Mouse (Mus musculus): ENCODE data around the gene Cdc26. TPM values are rescaled to one million over a fixed set of nuclear protein-coding genes. Genes with fewer than 3 reads are reported as not detected.

Gene Cdc26
- total and polyA plus RNA-seq, 3 experiments: 78.2 to 258 (median 125) TPM

DNA sequence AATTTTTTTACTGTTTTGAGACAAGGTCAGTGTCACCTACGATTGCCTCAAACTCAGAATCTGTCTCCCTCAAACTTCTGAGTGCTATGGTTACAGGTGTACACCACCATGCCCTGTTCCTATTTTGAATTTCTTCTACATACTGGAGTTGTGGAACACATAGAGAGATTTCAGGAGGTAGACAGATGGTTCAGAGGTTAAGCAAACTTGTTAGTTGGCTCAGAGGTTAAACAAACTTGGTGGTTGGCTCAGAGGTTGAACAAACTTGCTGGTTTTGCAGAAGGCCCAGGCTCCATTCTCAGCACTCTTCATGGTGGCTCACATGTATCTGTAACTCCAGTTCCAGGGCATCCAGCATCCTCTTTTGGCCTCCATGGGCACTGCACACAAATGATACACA, 24.3 kb downstream of the Cdc26 start:
- peaks cover 16 to 51% of the 10 kb centered on the region in 2 experiments for H3K36me3 ChIP-seq (replicated peaks in 1 of 2; ENCODE audit: control insufficient read depth in 1 of 2, insufficient read depth in 1 of 2, low read length in 1 of 2)
- no peaks in the 10 kb centered on the region for H3K4me1 ChIP-seq (ENCODE audit: control insufficient read depth in 1 of 2, insufficient read depth in 2 of 2)
- no peaks in the 10 kb centered on the region for H3K9me3 ChIP-seq (replicated peaks; ENCODE audit: low read length)
- no peak overlapping the region for H3K9ac ChIP-seq (ENCODE audit: insufficient read depth, low read depth)
- no peak overlapping the region for H3K4me3 ChIP-seq (replicated peaks in 1 of 3; ENCODE audit: low read depth in 2 of 3, low read length in 2 of 3, poor library complexity in 1 of 3)
- DNase-seq (ENCODE audit: extremely low read depth): no peak
- no peaks in the 10 kb centered on the region for H3K27me3 ChIP-seq (replicated peaks)
- dilution Hi-C loops (cut with MboI; ENCODE audit: extremely low pct_ligation_motif_present, extremely low pct_unique_long_range_greater_than_20kb, low sequenced_read_pairs): no loop called here
- TF ChIP-seq BHLHE40 (IDR thresholded peaks at IDR 0.05; ENCODE audit: low read depth, low read length) (no peak), EP300 (IDR thresholded peaks at IDR 0.05; ENCODE audit: low read length) (no peak)
- in situ Hi-C loops (cut with MboI; ENCODE audit: low pct_ligation_motif_present, low pct_unique_long_range_greater_than_20kb, low sequenced_read_pairs): no loop called here
- H3K79me2 ChIP-seq (replicated peaks; ENCODE audit: control insufficient read depth, extremely low read depth, insufficient read depth, poor library complexity, severe bottlenecking): no peaks in the 10 kb centered on the region; the same call in 1 of the 2 replicates
- H3K4me2 ChIP-seq (ENCODE audit: insufficient read depth, low read depth, poor library complexity, severe bottlenecking): no peak overlapping the region
- no peak overlapping the region for H3K27ac ChIP-seq (ENCODE audit: insufficient read depth, low read depth)

- H3K36me3 ChIP-seq (replicated peaks in 1 of 2; ENCODE audit: control insufficient read depth in 1 of 2, insufficient read depth in 1 of 2, low read length in 1 of 2): peaks cover 16 to 47% of the 10 kb centered on the region in 2 experiments
- dilution Hi-C loops (cut with MboI; ENCODE audit: extremely low pct_ligation_motif_present, extremely low pct_unique_long_range_greater_than_20kb, low sequenced_read_pairs): no loop called here
- no peaks in the 10 kb centered on the region for H3K9me3 ChIP-seq (replicated peaks; ENCODE audit: low read length)
- H3K4me2 ChIP-seq (ENCODE audit: insufficient read depth, low read depth, poor library complexity, severe bottlenecking): no peak overlapping the region
- H3K4me3 ChIP-seq (replicated peaks in 1 of 3; ENCODE audit: low read depth in 2 of 3, low read length in 2 of 3, poor library complexity in 1 of 3): no peak overlapping the region
- no peaks in the 10 kb centered on the region for H3K27me3 ChIP-seq (replicated peaks)
- H3K27ac ChIP-seq (ENCODE audit: insufficient read depth, low read depth): no peak overlapping the region
- no peak for TF ChIP-seq SMC3 (IDR thresholded peaks at IDR 0.05; ENCODE audit: low read depth, low read length)
- TF ChIP-seq MAZ (IDR thresholded peaks at IDR 0.05; ENCODE audit: low read depth, low read length): no peak
- no peak for TF ChIP-seq KAT2A (IDR thresholded peaks at IDR 0.05; ENCODE audit: insufficient replicate concordance, low read length)
- TF ChIP-seq E2F4 (IDR thresholded peaks at IDR 0.05; ENCODE audit: insufficient replicate concordance, low read depth, low read length): no peak
- TF ChIP-seq TCF12 (IDR thresholded peaks at IDR 0.05; ENCODE audit: low read depth, low read length): no peak
- no peak for TF ChIP-seq CHD2 (IDR thresholded peaks at IDR 0.05; ENCODE audit: low read length)
- no peak for TF ChIP-seq CHD1 (IDR thresholded peaks at IDR 0.05; ENCODE audit: low read depth, low read length)
- TF ChIP-seq POLR2AphosphoS2 (IDR thresholded peaks at IDR 0.05; ENCODE audit: low read depth, low read length): no peak
- TF ChIP-seq USF2 (conservative IDR thresholded peaks at IDR 0.05; ENCODE audit: low read depth, low read length): no peak
- no peak for TF ChIP-seq MAFK (IDR thresholded peaks at IDR 0.05; ENCODE audit: insufficient replicate concordance, low read length)
- no peak for TF ChIP-seq POLR2A (IDR thresholded peaks at IDR 0.05; ENCODE audit: low read depth, low read length)
- TF ChIP-seq USF1 (IDR thresholded peaks at IDR 0.05; ENCODE audit: low read depth, low read length): no peak
- TF ChIP-seq ZC3H11A (IDR thresholded peaks at IDR 0.05; ENCODE audit: low read depth, low read length): no peak
- TF ChIP-seq EP300 (IDR thresholded peaks at IDR 0.05; ENCODE audit: low read length): no peak
- TF ChIP-seq GABPA (IDR thresholded peaks at IDR 0.05; ENCODE audit: insufficient replicate concordance, low read depth, low read length): no peak
- TF ChIP-seq ZNF384 (IDR thresholded peaks at IDR 0.05; ENCODE audit: low read depth, low read length): no peak
- no peaks in the 10 kb centered on the region for H3K4me1 ChIP-seq (ENCODE audit: control insufficient read depth in 1 of 2, insufficient read depth in 2 of 2)
- in situ Hi-C loops (cut with MboI; ENCODE audit: low pct_ligation_motif_present, low pct_unique_long_range_greater_than_20kb, low sequenced_read_pairs): no loop called here
- no peak overlapping the region for H3K9ac ChIP-seq (ENCODE audit: insufficient read depth, low read depth)
- DNase-seq (ENCODE audit: extremely low read depth): no peak
- H3K79me2 ChIP-seq (replicated peaks; ENCODE audit: control insufficient read depth, extremely low read depth, insufficient read depth, poor library complexity, severe bottlenecking): no peaks in the 10 kb centered on the region; the same call in 1 of the 2 replicates
Observed at GRCm38 (mm10) chr4:62383752-62384151, 24.7 kb downstream of the Cdc26 start.
